Mouse (Mus musculus) urinary bladder, postnatal 14 days (tissue): ENCODE measurements around the gene Trabd2b.

Experiments used
- DNase-seq: peaks from one replicate; pipeline ENCODE4 v3.0.0; 2021; ENCODE audit warnings: low spot score

The Trabd2b gene

DNA sequence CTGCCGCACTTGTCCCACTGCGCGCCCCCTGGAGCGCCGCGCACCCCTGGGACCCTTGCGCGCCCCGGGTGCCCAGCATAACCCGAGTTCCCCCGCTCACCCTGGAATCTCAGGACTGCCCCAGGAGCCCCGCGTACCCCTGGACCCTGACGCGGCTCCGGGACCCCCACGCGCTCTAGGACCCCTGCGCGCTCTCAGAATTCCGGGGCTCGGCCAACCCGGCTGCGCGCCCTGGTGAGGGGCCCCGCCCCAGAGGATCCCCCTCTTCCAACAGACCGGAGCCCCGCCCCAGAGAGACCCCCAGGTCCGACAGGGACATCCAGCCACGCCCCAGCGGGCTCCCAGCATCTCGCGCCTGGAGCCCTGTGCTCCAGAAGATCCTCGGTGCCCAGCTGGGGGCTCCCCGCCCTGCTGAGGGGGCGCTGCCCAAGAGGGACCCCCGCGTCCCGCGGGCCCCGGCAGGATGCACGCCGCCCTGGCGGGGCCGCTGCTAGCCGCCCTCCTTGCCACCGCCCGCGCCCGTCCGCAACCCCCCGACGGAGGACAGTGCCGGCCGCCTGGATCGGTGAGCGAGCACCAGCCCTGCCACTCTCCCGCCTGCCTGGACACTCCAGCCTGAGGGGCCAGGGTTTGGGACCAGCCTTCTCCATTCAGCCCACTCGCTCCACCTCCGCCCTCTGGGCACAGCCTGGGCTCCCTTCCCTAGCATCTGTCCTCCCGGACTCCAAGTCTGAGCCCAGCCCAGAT, at the start of gene Trabd2b:
Trabd2b (plus strand) TSS at position 370 of the 747 bp plus-strand sequence.
- no peak for DNase-seq

GRCm38 (mm10) chr4:114357420-114357819, 49.1 kb upstream of the Trabd2b start:
- no peak for DNase-seq

DNA sequence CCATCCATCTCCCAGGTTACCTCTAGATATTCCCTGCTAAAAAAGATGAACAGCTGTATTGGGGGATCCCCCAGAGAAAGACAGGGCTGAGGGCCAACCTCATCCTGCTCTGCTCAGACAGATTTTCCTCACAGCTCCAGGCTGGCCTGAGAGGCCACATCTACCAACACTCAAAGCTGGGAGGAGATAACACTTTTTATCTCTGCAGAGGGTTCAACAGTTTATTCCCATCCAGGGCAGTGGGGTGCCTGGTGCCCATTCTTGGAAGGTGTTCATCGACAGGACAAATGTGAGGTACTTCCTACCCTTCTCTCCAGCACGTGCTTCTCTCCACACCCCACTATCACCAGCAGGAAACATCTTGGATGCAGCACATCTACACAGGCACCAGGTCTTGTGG, 47.6 kb upstream of the Trabd2b start:
- DNase-seq: no peak

DNA sequence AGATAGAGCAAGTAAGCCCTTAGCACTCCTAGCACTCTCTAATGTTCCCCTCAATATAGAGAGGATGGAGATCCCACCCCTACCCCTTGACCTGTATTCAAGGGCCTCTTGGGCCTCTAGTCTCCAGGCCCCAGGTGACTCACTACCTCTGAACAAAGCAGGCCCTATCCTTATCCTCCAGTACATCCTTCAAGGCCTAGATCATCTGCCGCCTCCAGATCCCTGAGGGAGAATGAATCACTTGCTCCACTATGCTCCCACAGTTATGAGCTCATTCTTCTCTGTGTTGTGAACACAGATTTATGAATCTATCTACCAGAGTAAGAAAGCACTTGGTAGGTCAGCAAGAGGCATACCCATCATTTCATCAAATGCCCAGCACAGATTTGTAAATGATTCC, 46.7 kb upstream of the Trabd2b start:
- DNase-seq: no peak

GRCm38 (mm10) chr4:114361336-114361735, 45.2 kb upstream of the Trabd2b start:
- DNase-seq: no peak

DNA sequence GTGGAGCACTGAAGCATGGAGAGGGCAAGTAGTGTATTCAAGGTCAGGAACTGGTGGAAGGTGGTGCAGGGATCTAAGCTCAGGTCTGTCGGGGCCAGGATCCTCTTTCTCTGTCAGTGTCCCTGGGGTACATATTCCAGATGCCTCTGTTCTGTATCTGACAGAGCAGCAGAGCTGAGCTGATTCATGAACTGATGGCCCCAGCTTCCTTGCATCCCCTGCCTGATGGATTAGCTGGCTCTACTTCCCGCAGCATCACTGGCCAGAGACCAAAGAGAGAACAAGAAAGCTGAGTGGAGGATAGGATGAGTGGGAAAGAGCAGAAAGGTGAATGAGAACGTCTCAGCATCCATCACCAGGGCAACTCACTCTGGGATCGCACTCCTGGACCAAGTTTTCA, 41.5 kb upstream of the Trabd2b start:
- no peak for DNase-seq

GRCm38 (mm10) chr4:114365595-114365994, 40.9 kb upstream of the Trabd2b start:
- DNase-seq: no peak

DNA sequence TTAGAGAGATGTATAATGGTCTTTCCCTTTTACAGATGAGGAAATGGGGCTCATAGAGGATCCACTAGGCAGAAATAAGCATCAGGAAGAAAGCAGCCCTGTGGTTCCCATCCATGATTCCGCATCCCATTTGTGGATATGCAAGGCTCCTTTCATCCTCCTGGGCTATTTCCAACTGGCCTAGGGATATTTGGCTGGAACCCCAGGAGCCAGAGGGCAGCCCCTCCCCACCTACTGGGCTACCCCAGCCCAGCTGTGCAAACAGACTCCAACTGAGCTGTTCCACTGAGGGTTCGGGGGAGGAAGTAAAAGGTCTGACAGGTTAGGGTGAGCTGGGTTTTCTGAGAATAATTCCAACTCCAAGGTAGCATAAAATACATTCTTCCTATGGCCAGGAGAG, 39.5 kb upstream of the Trabd2b start:
- DNase-seq: no peak

DNA sequence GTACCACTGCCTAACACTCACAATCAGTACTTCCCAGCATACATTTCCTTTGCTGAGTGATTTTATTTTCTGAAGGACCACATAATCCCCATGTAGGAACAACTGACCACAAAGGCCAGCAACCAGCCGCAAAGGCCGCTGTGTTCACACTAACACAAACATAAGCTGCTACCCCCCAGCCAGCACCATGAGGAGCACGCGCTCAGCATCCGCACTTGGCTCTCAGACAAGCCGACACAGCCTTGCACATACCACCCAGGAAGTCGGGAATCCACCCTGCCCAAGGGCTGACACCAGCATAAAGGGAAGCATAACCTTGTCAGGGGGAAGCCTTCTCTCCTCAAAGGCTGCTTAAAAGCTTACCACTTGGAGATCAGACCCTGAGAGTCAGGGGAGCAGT, 38.7 kb upstream of the Trabd2b start:
- DNase-seq: no peak

DNA sequence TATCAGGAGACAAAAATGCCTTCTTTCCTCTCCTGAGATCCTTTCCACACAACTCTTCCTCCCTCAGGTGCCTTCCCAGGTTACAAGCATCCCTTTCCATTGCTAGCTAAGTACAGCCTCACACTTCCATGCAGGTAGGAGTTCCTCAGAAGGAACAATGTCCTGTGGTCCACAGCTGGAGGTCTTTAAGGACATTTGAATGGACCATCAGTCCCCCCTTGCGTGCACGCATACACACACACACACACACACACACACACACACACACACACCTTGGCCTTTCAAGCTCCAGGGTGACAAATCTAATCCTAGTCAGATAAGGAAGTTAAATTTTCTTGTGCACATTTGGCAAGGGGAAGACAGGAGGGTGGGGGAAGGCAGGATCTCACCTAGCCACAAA, 36.9 kb upstream of the Trabd2b start:
- no peak for DNase-seq

- DNase-seq: no peak
Observed at GRCm38 (mm10) chr4:114370935-114371715, 35.4 kb upstream of the Trabd2b start.

DNA sequence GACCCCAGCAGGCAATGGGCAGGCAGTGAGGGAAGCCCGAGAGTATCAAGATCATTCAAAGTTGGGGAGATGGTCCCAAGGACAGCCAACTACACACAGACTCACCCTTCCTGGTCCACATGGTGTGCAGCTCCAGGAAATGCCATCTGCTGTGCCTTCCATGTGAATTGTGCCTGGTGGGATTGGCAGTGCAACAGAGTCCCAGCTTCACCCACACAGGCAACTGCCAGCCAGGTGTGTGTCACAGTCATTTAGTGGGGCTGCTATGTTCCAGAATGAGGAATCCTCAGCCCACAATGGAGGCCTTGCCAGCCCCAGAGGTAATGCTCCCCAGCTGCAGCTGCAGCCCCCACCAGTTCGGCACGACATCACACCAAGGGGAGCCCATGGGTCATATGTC, 33.8 kb upstream of the Trabd2b start:
- DNase-seq: no peak

DNA sequence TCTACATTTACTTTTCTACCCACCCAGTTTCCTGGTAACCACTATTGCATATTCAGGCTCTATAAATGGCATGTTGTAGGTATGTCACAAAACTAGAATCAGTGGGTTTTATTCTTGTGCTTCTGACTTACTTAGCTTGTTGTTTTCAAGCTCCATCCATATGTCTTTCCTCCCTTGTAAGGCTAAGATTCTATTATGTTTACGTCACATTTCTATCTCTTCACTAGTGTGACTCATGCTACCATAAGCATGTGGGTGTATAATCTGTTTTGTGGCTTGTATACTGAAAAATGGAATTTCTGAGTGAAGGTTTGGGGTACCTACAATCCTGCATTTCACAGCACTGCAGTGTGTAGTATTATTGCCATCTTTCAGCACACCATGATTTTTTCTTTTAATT, 32.2 kb upstream of the Trabd2b start:
- DNase-seq: no peak

- DNase-seq: no peak
Observed at GRCm38 (mm10) chr4:114377531-114377930, 29.0 kb upstream of the Trabd2b start.

GRCm38 (mm10) chr4:114378512-114378911, 28.0 kb upstream of the Trabd2b start:
- DNase-seq: no peak

- no peak for DNase-seq
Observed at GRCm38 (mm10) chr4:114379416-114379956, 27.0 kb upstream of the Trabd2b start.

DNA sequence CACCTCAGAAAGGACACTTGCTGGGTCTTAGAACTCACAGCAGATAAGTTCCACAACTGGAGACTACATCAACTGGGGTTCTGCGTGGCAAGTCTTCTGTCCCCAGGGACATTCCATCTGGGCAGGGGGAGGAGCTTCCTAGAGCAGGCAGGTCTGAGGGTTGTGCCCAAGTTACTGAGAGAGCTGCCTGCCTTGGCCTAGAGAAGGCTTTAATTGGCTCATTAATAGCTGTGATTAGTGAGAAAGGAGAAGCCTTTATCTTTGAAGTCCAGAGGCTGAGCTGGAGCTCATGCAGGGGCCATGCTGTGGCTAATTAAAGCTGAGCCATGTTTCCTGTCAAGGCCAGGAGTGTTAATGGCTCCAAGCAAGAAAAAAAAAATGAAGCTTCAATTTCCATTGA, 23.9 kb upstream of the Trabd2b start:
- DNase-seq: no peak

GRCm38 (mm10) chr4:114385236-114385635, 21.3 kb upstream of the Trabd2b start:
- DNase-seq: no peak

DNA sequence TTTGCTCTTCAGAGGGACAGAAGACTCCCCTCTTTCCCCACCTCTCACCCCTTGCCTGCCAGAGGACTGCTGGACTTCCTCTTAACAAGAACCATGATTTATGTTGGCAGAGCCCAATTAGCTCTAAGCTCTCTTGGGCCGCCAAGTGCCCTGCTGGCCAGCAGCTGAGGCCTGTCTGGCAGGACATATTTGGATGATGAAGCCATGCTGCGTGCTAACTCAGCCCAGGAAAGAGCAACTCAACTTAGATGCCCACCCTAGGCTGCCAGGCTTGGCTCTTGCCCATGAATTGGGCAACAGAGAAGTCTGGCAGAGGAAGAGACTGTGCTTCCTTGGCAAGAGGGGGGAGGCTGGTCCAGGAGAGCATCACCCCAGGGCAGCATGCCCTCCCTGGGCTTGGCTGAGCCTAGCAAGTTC, 20.1 kb upstream of the Trabd2b start:
- DNase-seq: peak; percentile 30

DNA sequence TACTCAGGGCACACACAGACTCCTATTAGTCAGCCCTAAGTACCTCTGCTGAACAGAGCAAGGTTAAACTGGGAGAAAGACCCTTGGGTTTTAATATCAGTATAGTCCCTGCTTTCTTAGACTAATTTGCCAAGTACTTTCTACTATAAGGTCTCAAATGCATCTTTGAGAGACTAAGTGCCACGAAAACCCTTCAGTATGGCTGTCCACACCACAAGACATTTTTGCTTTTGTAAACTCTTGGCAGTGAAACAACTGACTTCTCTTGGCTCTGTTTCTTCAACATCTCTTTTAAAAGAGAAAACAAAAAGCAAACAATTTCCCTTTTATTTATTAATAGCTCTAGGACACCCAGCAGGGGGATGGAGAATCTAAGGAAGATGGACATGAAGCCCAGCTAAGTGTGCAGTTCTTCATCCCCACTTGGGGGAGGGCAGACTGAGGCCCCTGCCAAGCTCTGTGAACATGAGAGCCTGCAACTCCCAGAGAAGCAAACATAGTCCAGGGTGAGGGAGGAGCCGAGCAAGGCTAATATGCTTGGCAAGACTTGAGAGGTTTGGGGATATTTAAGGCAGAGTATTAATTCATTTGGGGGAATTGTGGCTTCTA, 18.9 kb upstream of the Trabd2b start:
- peak; percentile 25 for DNase-seq

GRCm38 (mm10) chr4:114388306-114388705, 18.2 kb upstream of the Trabd2b start:
- no peak for DNase-seq

GRCm38 (mm10) chr4:114389653-114390052, 16.9 kb upstream of the Trabd2b start:
- peak; percentile 16 for DNase-seq

- DNase-seq: peak; percentile 50
Observed at GRCm38 (mm10) chr4:114397625-114398024, 8.9 kb upstream of the Trabd2b start.
